Mouse (Mus musculus): ENCODE results near the gene Col19a1. TPM values are rescaled to one million over a fixed set of nuclear protein-coding genes. Genes with fewer than 3 reads are reported as not detected.
A peak's percentile ranks its signal among the peaks of the same experiment; 100 is the strongest.

Col19a1 gene
- polyA plus RNA-seq, 1 experiment from 2014 or later: 2.2 TPM

- no peak overlapping the region for H3K4me3 ChIP-seq (ENCODE audit: low read depth, low read length)
- no peaks in the 10 kb centered on the region for H3K27me3 ChIP-seq (ENCODE audit: control insufficient read depth, insufficient read depth, low read depth, low read length)
- H3K4me1 ChIP-seq (ENCODE audit: control insufficient read depth, insufficient read depth, low read length): no peaks in the 10 kb centered on the region; the same call in 1 of the 2 replicates
- H3K9me3 ChIP-seq (replicated peaks; ENCODE audit: control insufficient read depth, low read length, poor library complexity, severe bottlenecking): no peaks in the 10 kb centered on the region
- ATAC-seq: no peak
- 87% methylated on average over 4 of the region's 4 CpGs for WGBS
- H3K36me3 ChIP-seq (ENCODE audit: control insufficient read depth, insufficient read depth, low read length): no peaks in the 10 kb centered on the region
- no peak overlapping the region for H3K4me2 ChIP-seq (ENCODE audit: low read length)
- no peak overlapping the region for H3K9ac ChIP-seq (ENCODE audit: low read depth, low read length)
- no peak overlapping the region for H3K27ac ChIP-seq (ENCODE audit: low read length)
These were observed 91.9 kb downstream of the Col19a1 start for GRCm38 (mm10) chr1:24495400-24495799.

GRCm38 (mm10) chr1:24484161-24484560 lies 103.1 kb downstream of the Col19a1 start:
- no peaks in the 10 kb centered on the region for H3K27me3 ChIP-seq (ENCODE audit: control insufficient read depth, insufficient read depth, low read depth, low read length)
- no peaks in the 10 kb centered on the region for H3K36me3 ChIP-seq (ENCODE audit: control insufficient read depth, insufficient read depth, low read length)
- no peak overlapping the region for H3K4me2 ChIP-seq (ENCODE audit: low read length)
- 73% methylated on average over 5 of the region's 5 CpGs for WGBS
- H3K27ac ChIP-seq (ENCODE audit: low read length): no peak overlapping the region
- no peak for ATAC-seq
- H3K4me3 ChIP-seq (ENCODE audit: low read depth, low read length): no peak overlapping the region
- H3K9me3 ChIP-seq (replicated peaks; ENCODE audit: control insufficient read depth, low read length, poor library complexity, severe bottlenecking): no peaks in the 10 kb centered on the region
- H3K4me1 ChIP-seq (ENCODE audit: control insufficient read depth, insufficient read depth, low read length): no peaks in the 10 kb centered on the region
- no peak overlapping the region for H3K9ac ChIP-seq (ENCODE audit: low read depth, low read length)

GRCm38 (mm10) chr1:24471096-24471710 lies 116.1 kb downstream of the Col19a1 start:
- H3K9ac ChIP-seq (ENCODE audit: low read depth, low read length): no peak overlapping the region
- no peaks in the 10 kb centered on the region for H3K36me3 ChIP-seq (ENCODE audit: control insufficient read depth, insufficient read depth, low read length)
- H3K27me3 ChIP-seq (ENCODE audit: control insufficient read depth, insufficient read depth, low read depth, low read length): no peaks in the 10 kb centered on the region
- WGBS: 78% methylated on average over 7 of the region's 7 CpGs
- H3K4me3 ChIP-seq (ENCODE audit: low read depth, low read length): no peak overlapping the region
- H3K4me1 ChIP-seq (ENCODE audit: control insufficient read depth, insufficient read depth, low read length): no peaks in the 10 kb centered on the region
- ATAC-seq: no peak
- no peak overlapping the region for H3K4me2 ChIP-seq (ENCODE audit: low read length)
- H3K9me3 ChIP-seq (replicated peaks; ENCODE audit: control insufficient read depth, low read length, poor library complexity, severe bottlenecking): no peaks in the 10 kb centered on the region
- no peak overlapping the region for H3K27ac ChIP-seq (ENCODE audit: low read length)

GRCm38 (mm10) chr1:24470633-24471032 lies 116.6 kb downstream of the Col19a1 start:
- 91% methylated on average over 5 of the region's 5 CpGs for WGBS
- Histone ChIP-seq H3K27ac (ENCODE audit: low read length) (no peak overlapping the region), H3K4me3 (ENCODE audit: low read depth, low read length) (no peak overlapping the region), H3K4me1 (ENCODE audit: control insufficient read depth, insufficient read depth, low read length) (no peaks in the 10 kb centered on the region), H3K9ac (ENCODE audit: low read depth, low read length) (no peak overlapping the region), H3K36me3 (ENCODE audit: control insufficient read depth, insufficient read depth, low read length) (no peaks in the 10 kb centered on the region), H3K4me2 (ENCODE audit: low read length) (no peak overlapping the region), H3K27me3 (ENCODE audit: control insufficient read depth, insufficient read depth, low read depth, low read length) (no peaks in the 10 kb centered on the region), H3K9me3 (replicated peaks; ENCODE audit: control insufficient read depth, low read length, poor library complexity, severe bottlenecking) (no peaks in the 10 kb centered on the region)
- ATAC-seq: no peak

GRCm38 (mm10) chr1:24461305-24461887 lies 125.9 kb downstream of the Col19a1 start:
- H3K36me3 ChIP-seq (ENCODE audit: control insufficient read depth, insufficient read depth, low read length): no peaks in the 10 kb centered on the region
- H3K4me3 ChIP-seq (ENCODE audit: low read depth, low read length): no peak overlapping the region
- 78% methylated on average over 3 of the region's 3 CpGs for WGBS
- no peaks in the 10 kb centered on the region for H3K9me3 ChIP-seq (replicated peaks; ENCODE audit: control insufficient read depth, low read length, poor library complexity, severe bottlenecking)
- no peak for ATAC-seq
- H3K9ac ChIP-seq (ENCODE audit: low read depth, low read length): no peak overlapping the region
- H3K27me3 ChIP-seq (ENCODE audit: control insufficient read depth, insufficient read depth, low read depth, low read length): no peaks in the 10 kb centered on the region
- no peak overlapping the region for H3K27ac ChIP-seq (ENCODE audit: low read length)
- no peaks in the 10 kb centered on the region for H3K4me1 ChIP-seq (ENCODE audit: control insufficient read depth, insufficient read depth, low read length)
- no peak overlapping the region for H3K4me2 ChIP-seq (ENCODE audit: low read length)

- 80% methylated on average over 2 of the region's 2 CpGs for WGBS
- Histone ChIP-seq H3K9me3 (replicated peaks; ENCODE audit: control insufficient read depth, low read length, poor library complexity, severe bottlenecking) (no peaks in the 10 kb centered on the region), H3K36me3 (ENCODE audit: control insufficient read depth, insufficient read depth, low read length) (no peaks in the 10 kb centered on the region), H3K4me2 (ENCODE audit: low read length) (no peak overlapping the region), H3K27me3 (ENCODE audit: control insufficient read depth, insufficient read depth, low read depth, low read length) (no peaks in the 10 kb centered on the region), H3K27ac (ENCODE audit: low read length) (no peak overlapping the region), H3K4me1 (ENCODE audit: control insufficient read depth, insufficient read depth, low read length) (no peaks in the 10 kb centered on the region), H3K4me3 (ENCODE audit: low read depth, low read length) (no peak overlapping the region), H3K9ac (ENCODE audit: low read depth, low read length) (no peak overlapping the region)
- ATAC-seq: no peak
These were observed 129.3 kb downstream of the Col19a1 start for GRCm38 (mm10) chr1:24458015-24458414.

- Histone ChIP-seq H3K9me3 (replicated peaks; ENCODE audit: control insufficient read depth, low read length, poor library complexity, severe bottlenecking) (no peaks in the 10 kb centered on the region), H3K9ac (ENCODE audit: low read depth, low read length) (no peak overlapping the region), H3K27ac (ENCODE audit: low read length) (no peak overlapping the region), H3K4me2 (ENCODE audit: low read length) (no peak overlapping the region), H3K4me3 (ENCODE audit: low read depth, low read length) (no peak overlapping the region), H3K36me3 (ENCODE audit: control insufficient read depth, insufficient read depth, low read length) (no peaks in the 10 kb centered on the region), H3K27me3 (ENCODE audit: control insufficient read depth, insufficient read depth, low read depth, low read length) (no peaks in the 10 kb centered on the region), H3K4me1 (ENCODE audit: control insufficient read depth, insufficient read depth, low read length) (no peaks in the 10 kb centered on the region; the same call in 1 of the 2 replicates)
- peak; percentile 58; the same call in 1 of the 2 replicates for ATAC-seq
- 34% methylated on average over 10 of the region's 10 CpGs for WGBS
These were observed 134.6 kb downstream of the Col19a1 start for GRCm38 (mm10) chr1:24452572-24453269.

- 42% methylated on average over 7 of the region's 7 CpGs for WGBS
- no peak for ATAC-seq
- Histone ChIP-seq H3K4me1 (ENCODE audit: control insufficient read depth, insufficient read depth, low read length) (no peaks in the 10 kb centered on the region; the same call in 1 of the 2 replicates), H3K9ac (ENCODE audit: low read depth, low read length) (no peak overlapping the region), H3K27ac (ENCODE audit: low read length) (no peak overlapping the region), H3K4me2 (ENCODE audit: low read length) (no peak overlapping the region), H3K4me3 (ENCODE audit: low read depth, low read length) (no peak overlapping the region), H3K36me3 (ENCODE audit: control insufficient read depth, insufficient read depth, low read length) (no peaks in the 10 kb centered on the region), H3K27me3 (ENCODE audit: control insufficient read depth, insufficient read depth, low read depth, low read length) (no peaks in the 10 kb centered on the region), H3K9me3 (replicated peaks; ENCODE audit: control insufficient read depth, low read length, poor library complexity, severe bottlenecking) (no peaks in the 10 kb centered on the region)
These were observed 135.1 kb downstream of the Col19a1 start for GRCm38 (mm10) chr1:24452159-24452558.

GRCm38 (mm10) chr1:24437425-24437824 lies 149.8 kb downstream of the Col19a1 start:
- no peak overlapping the region for H3K9ac ChIP-seq (ENCODE audit: low read depth, low read length)
- no peak for ATAC-seq
- no peak overlapping the region for H3K27ac ChIP-seq (ENCODE audit: low read length)
- no peaks in the 10 kb centered on the region for H3K4me1 ChIP-seq (ENCODE audit: control insufficient read depth, insufficient read depth, low read length)
- no peaks in the 10 kb centered on the region for H3K27me3 ChIP-seq (ENCODE audit: control insufficient read depth, insufficient read depth, low read depth, low read length)
- no peak overlapping the region for H3K4me2 ChIP-seq (ENCODE audit: low read length)
- H3K4me3 ChIP-seq (ENCODE audit: low read depth, low read length): no peak overlapping the region
- H3K36me3 ChIP-seq (ENCODE audit: control insufficient read depth, insufficient read depth, low read length): no peaks in the 10 kb centered on the region
- H3K9me3 ChIP-seq (replicated peaks; ENCODE audit: control insufficient read depth, low read length, poor library complexity, severe bottlenecking): no peaks in the 10 kb centered on the region
